Mouse (Mus musculus): ENCODE results near the gene Lama2. TPM values are rescaled to one million over a fixed set of nuclear protein-coding genes. Genes with fewer than 3 reads are reported as not detected.

Gene Lama2
- total and polyA plus RNA-seq, 2 experiments from 2014 or later, result 2.6 to 9.2 TPM

DNA sequence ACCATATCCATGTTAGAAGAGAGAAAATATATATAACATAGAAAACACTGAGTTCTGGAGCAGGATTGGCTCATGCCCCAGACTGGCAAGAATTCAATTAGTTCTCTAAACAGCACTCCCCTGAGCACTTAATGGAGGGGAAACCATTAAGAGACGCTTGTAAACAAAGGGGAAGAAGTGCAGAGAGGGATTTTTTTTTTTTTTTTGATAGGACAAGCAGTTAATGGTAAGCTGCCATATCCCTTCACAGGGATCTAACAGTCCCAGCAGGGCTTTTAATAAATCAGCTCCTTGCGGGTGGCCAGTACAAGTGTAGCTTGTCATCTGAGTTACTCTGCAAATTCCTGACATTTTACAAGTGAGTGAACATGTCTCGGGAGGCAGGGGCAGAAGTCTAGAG is 479.1 kb downstream of the Lama2 start:
- no peak for TF ChIP-seq CTCF (IDR thresholded peaks at IDR 0.05)
- no peak overlapping the region for H3K4me3 ChIP-seq (ENCODE audit: low read depth, low read length)
- no peaks in the 10 kb centered on the region for H3K27me3 ChIP-seq (ENCODE audit: insufficient read depth, low read length)
- no peak for ATAC-seq (ENCODE audit: low FRiP score)
- H3K27ac ChIP-seq (ENCODE audit: low read depth, low read length), result no peak overlapping the region
- no peaks in the 10 kb centered on the region for H3K36me3 ChIP-seq (ENCODE audit: insufficient read depth, low read length)
- DNase-seq (ENCODE audit: low spot score), result peak; percentile 24
- 37% methylated on average over 3 of the region's 3 CpGs for WGBS
- H3K4me1 ChIP-seq (ENCODE audit: insufficient read depth, low read length), result no peaks in the 10 kb centered on the region
- H3K9me3 ChIP-seq (ENCODE audit: low read length), result no peaks in the 10 kb centered on the region
- no peak overlapping the region for H3K4me2 ChIP-seq (ENCODE audit: low read depth, low read length, poor library complexity, severe bottlenecking)
- no peak overlapping the region for H3K9ac ChIP-seq (replicated peaks; ENCODE audit: low read length, poor library complexity, severe bottlenecking)

DNA sequence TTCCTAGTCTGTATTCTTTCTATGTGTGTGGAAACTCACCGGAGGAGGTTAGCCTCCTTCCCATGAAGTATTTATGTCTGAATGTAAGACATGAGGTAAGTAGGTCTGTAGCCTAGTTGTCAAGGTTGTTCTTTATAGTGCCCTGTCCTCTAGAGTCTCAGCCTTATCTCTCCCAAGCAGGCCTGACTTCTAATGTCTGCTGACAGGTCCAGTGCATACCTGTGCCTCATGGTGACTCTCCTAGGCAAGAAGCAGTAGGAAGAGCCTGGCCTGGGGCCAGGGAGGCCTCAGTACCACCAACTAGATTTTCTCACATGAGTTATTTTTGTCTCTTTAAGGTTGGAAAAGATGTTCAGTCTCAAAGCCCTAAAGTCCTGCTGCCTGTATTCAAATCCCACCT is 483.8 kb downstream of the Lama2 start:
- Histone ChIP-seq H3K9ac (replicated peaks; ENCODE audit: low read length, poor library complexity, severe bottlenecking) (no peak overlapping the region), H3K27ac (ENCODE audit: low read depth, low read length) (no peak overlapping the region), H3K36me3 (ENCODE audit: insufficient read depth, low read length) (no peaks in the 10 kb centered on the region), H3K27me3 (ENCODE audit: insufficient read depth, low read length) (no peaks in the 10 kb centered on the region), H3K4me1 (ENCODE audit: insufficient read depth, low read length) (no peaks in the 10 kb centered on the region; the same call in 1 of the 2 replicates), H3K4me3 (ENCODE audit: low read depth, low read length) (no peak overlapping the region), H3K9me3 (ENCODE audit: low read length) (no peaks in the 10 kb centered on the region), H3K4me2 (ENCODE audit: low read depth, low read length, poor library complexity, severe bottlenecking) (no peak overlapping the region)
- DNase-seq (ENCODE audit: low spot score) (no peak), ATAC-seq (ENCODE audit: low FRiP score) (no peak)
- TF ChIP-seq CTCF (IDR thresholded peaks at IDR 0.05), result no peak
- WGBS, result 100% methylated on average over 1 of the region's 1 CpGs

DNA sequence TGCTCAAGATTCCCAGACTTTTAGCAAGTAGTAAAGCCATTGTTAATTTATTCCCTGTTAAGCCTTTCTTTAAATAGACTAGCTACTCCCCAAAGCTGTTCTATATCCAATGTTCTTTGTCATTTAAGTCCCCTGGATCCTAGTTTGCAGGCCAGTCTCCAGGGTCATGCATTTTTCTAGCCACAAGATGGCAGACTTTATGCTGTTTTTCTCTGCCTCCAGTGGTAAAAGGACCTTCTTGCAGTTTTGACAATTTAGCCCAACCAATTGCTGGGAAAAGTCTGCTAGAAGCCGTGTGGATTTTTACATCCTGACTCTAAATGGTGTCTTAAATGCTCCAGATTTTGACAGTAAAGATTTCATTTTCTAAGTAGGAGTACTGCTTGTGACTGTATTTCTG is 486.4 kb downstream of the Lama2 start:
- Histone ChIP-seq H3K27ac (ENCODE audit: low read depth, low read length) (no peak overlapping the region), H3K9me3 (ENCODE audit: low read length) (no peaks in the 10 kb centered on the region), H3K27me3 (ENCODE audit: insufficient read depth, low read length) (no peaks in the 10 kb centered on the region), H3K4me3 (ENCODE audit: low read depth, low read length) (no peak overlapping the region), H3K36me3 (ENCODE audit: insufficient read depth, low read length) (no peaks in the 10 kb centered on the region), H3K4me2 (ENCODE audit: low read depth, low read length, poor library complexity, severe bottlenecking) (no peak overlapping the region), H3K9ac (replicated peaks; ENCODE audit: low read length, poor library complexity, severe bottlenecking) (no peak overlapping the region), H3K4me1 (ENCODE audit: insufficient read depth, low read length) (no peaks in the 10 kb centered on the region; the same call in 1 of the 2 replicates)
- DNase-seq (ENCODE audit: low spot score) (peak; percentile 88), ATAC-seq (ENCODE audit: low FRiP score) (peak; percentile 68; the same call in 1 of the 2 replicates)
- peak; percentile 94 for TF ChIP-seq CTCF (IDR thresholded peaks at IDR 0.05)
- WGBS, result 2% methylated on average over 1 of the region's 1 CpGs

DNA sequence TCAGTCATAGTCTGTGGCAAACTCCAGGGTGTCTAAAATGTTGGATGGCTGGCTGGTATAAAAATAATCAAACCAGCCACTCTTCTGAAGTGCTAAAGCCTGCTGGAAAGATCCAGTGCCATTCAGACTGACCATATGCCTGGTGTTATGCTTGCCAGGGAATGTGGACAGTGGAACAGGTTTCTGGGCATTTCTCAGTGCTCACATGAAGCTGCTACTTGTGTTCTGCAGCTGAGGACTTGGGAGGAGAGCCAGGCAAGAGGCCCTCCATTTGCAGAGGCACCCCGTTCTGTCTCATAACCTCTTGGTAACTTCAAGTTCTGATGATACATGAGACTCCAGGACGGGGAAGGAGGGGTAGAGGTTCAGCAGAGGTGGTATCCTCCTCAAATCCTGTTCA is 492.1 kb downstream of the Lama2 start:
- H3K27ac ChIP-seq (ENCODE audit: low read depth, low read length), result no peak overlapping the region
- H3K4me2 ChIP-seq (ENCODE audit: low read depth, low read length, poor library complexity, severe bottlenecking), result no peak overlapping the region
- WGBS, result 74% methylated on average over 2 of the region's 2 CpGs
- no peaks in the 10 kb centered on the region for H3K36me3 ChIP-seq (ENCODE audit: insufficient read depth, low read length)
- no peak overlapping the region for H3K4me3 ChIP-seq (ENCODE audit: low read depth, low read length)
- no peaks in the 10 kb centered on the region for H3K9me3 ChIP-seq (ENCODE audit: low read length)
- no peak for ATAC-seq (ENCODE audit: low FRiP score)
- no peaks in the 10 kb centered on the region for H3K27me3 ChIP-seq (ENCODE audit: insufficient read depth, low read length)
- no peak overlapping the region for H3K9ac ChIP-seq (replicated peaks; ENCODE audit: low read length, poor library complexity, severe bottlenecking)
- TF ChIP-seq CTCF (IDR thresholded peaks at IDR 0.05), result no peak
- peak; percentile 67 for DNase-seq (ENCODE audit: low spot score)
- no peaks in the 10 kb centered on the region for H3K4me1 ChIP-seq (ENCODE audit: insufficient read depth, low read length)

DNA sequence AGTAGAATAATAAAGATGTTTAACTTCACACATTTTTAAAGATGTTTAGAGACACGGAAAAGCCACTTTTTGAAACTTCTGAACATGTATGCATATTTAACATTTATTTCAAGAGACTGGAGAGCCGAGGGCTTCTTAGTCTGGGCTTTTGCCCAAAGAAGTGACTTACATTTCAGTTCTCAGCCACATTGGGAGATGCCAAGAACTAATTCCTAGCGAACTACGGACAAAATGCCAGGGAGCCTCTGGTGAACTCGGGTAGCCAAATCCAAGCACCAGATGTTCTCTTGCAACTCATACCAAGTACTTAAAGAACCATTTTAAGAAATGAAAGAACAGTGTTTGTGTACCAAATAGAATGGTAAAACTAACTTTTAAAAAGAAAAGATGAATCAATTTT is 495.8 kb downstream of the Lama2 start:
- no peak overlapping the region for H3K4me3 ChIP-seq (ENCODE audit: low read depth, low read length)
- H3K9ac ChIP-seq (replicated peaks; ENCODE audit: low read length, poor library complexity, severe bottlenecking), result no peak overlapping the region
- no peak overlapping the region for H3K27ac ChIP-seq (ENCODE audit: low read depth, low read length)
- ATAC-seq (ENCODE audit: low FRiP score) (no peak), DNase-seq (ENCODE audit: low spot score) (peak; percentile 42)
- no peaks in the 10 kb centered on the region for H3K27me3 ChIP-seq (ENCODE audit: insufficient read depth, low read length)
- no peak overlapping the region for H3K4me2 ChIP-seq (ENCODE audit: low read depth, low read length, poor library complexity, severe bottlenecking)
- H3K9me3 ChIP-seq (ENCODE audit: low read length), result no peaks in the 10 kb centered on the region
- WGBS, result 74% methylated on average over 5 of the region's 5 CpGs
- no peak for TF ChIP-seq CTCF (IDR thresholded peaks at IDR 0.05)
- H3K4me1 ChIP-seq (ENCODE audit: insufficient read depth, low read length), result no peaks in the 10 kb centered on the region
- no peaks in the 10 kb centered on the region for H3K36me3 ChIP-seq (ENCODE audit: insufficient read depth, low read length)

DNA sequence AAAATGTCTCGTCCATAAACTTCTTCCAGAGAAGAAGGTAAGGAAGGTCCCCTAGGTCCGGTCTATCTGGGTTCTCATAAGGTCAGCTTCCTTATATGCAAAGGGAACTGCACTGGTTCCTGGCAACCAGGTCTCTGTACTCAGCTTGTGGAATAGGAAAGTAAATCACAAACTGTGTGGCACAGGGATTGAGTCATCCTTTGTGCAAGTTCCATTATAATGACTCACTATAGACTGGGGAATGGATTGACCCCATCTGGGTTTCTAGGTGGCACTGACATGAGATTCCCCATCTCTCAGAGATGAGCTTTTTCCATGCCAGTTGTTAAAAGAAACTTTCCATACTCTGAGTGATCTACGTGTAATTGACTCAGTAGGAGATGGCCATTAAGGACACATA is 501.7 kb downstream of the Lama2 start:
- DNase-seq (ENCODE audit: low spot score) (no peak), ATAC-seq (ENCODE audit: low FRiP score) (no peak)
- no peak for TF ChIP-seq CTCF (IDR thresholded peaks at IDR 0.05)
- Histone ChIP-seq H3K4me1 (ENCODE audit: insufficient read depth, low read length) (no peaks in the 10 kb centered on the region), H3K4me3 (ENCODE audit: low read depth, low read length) (no peak overlapping the region), H3K9ac (replicated peaks; ENCODE audit: low read length, poor library complexity, severe bottlenecking) (no peak overlapping the region), H3K27me3 (ENCODE audit: insufficient read depth, low read length) (no peaks in the 10 kb centered on the region), H3K36me3 (ENCODE audit: insufficient read depth, low read length) (no peaks in the 10 kb centered on the region), H3K27ac (ENCODE audit: low read depth, low read length) (no peak overlapping the region), H3K4me2 (ENCODE audit: low read depth, low read length, poor library complexity, severe bottlenecking) (no peak overlapping the region), H3K9me3 (ENCODE audit: low read length) (no peaks in the 10 kb centered on the region)
- 91% methylated on average over 3 of the region's 3 CpGs for WGBS
